Mouse (Mus musculus): ENCODE results near the gene Olfr1164. TPM values are rescaled to one million over a fixed set of nuclear protein-coding genes. Genes with fewer than 3 reads are reported as not detected.

Gene Olfr1164
- not detected for total RNA-seq (2021)
- long read RNA-seq, experiment 1 = 0 reads
- long read RNA-seq, experiment 2 = 0 reads

DNA sequence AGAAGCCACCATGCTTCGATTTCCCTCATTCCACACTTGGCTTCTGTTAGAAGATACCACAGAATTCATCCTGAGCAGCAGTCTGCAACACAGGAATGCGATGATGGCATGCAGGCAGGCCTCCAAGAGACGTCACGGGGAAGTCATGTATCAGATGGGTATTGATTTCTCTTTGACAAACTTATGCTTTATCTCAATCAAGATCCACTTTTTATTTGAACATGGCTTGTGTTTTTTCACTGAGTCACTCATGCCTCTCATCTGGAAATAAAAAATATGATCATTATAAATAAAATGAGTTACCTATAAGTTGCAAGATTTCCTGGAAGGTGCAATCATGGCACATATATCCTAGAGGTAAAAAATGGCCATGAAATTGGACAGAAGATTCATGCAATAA lies at the start of gene Olfr1164:
Gene Olfr1164, minus strand, starts transcription at position 101 of the 400 bp plus-strand sequence.
- DNase-seq = no peak

- DNase-seq = no peak
These were observed 34.4 kb upstream of the Olfr1164 start, which contains the start of gene Olfr1166 for GRCm38 (mm10) chr2:88128172-88128571. Gene Olfr1166, minus strand, starts transcription at chr2:88128272.

DNA sequence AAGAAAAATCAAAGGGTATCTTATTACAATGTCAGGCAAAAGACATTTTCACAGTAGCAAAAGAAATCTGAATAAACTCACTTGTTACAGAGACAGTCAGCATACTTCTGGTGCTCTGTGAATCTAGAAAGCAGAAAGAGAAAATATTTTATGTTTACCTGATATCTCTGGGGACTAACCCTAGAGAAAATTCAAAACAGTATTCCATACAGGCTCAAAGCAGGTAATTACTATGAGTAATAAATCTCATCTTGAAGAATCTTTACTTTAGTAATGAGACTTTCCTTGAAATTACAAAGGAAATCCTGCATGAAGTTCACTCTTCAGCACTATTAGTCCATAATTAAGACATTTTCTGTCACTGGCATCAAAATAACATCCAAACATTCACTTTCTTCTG lies 22.0 kb downstream of the Olfr1164 start, which contains the start of gene Olfr1163:
Gene Olfr1163, minus strand, starts transcription at position 101 of the 400 bp plus-strand sequence.
- no peak for DNase-seq

DNA sequence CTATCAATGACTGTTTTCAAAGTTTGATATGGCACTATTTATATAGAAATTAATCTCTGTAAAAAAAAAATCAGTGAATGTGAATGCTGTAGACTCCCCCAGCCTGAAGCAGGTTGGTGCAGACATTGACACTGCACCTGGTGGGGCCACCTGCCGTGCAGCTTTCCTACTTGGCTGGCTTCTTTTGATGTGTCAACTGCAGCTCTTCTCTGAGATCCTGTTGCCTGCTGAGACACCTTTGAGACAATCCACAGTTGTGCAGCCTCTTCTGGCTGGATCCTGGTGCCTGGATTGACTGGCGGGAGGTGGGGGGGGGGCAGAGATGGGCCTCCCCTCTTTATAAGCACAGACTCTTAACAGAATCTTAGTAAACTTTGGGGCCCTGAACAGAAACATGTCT lies 30.2 kb downstream of the Olfr1164 start:
- no peak for DNase-seq

- DNase-seq = no peak
These were observed 42.7 kb downstream of the Olfr1164 start, which contains the start of gene Olfr1162 for GRCm38 (mm10) chr2:88051029-88051428. Gene Olfr1162, minus strand, starts transcription at chr2:88051129.

Other genes starting within 250 kb of the Olfr1164 start
- not detected for gene Olfr1150-ps1, start 250.0 kb downstream of the Olfr1164 start, total RNA-seq (2021)
- not detected for gene Olfr1151, start 238.1 kb downstream of the Olfr1164 start, total RNA-seq (2021)
- not detected for gene Olfr1152, start 227.5 kb downstream of the Olfr1164 start, total RNA-seq (2021)
- gene Olfr1153, start 199.0 kb downstream of the Olfr1164 start, total RNA-seq (2021) = not detected
- gene Olfr1154, start 188.8 kb downstream of the Olfr1164 start, total RNA-seq (2021) = not detected
- not detected for gene Olfr1155, start 148.8 kb downstream of the Olfr1164 start, total RNA-seq (2021)
- gene Olfr1156, start 140.9 kb downstream of the Olfr1164 start, total RNA-seq (2021) = not detected
- gene Olfr1157, start 125.7 kb downstream of the Olfr1164 start, total RNA-seq (2021) = not detected
- gene Olfr74, start 119.3 kb downstream of the Olfr1164 start, total RNA-seq (2021) = not detected
- not detected for gene Olfr1158, start 103.9 kb downstream of the Olfr1164 start, total RNA-seq (2021)
- gene Olfr1160, start 85.7 kb downstream of the Olfr1164 start, total RNA-seq (2021) = not detected
- not detected for gene Olfr1161, start 71.2 kb downstream of the Olfr1164 start, total RNA-seq (2021)
- gene Olfr73, start 56.3 kb downstream of the Olfr1164 start, total RNA-seq (2021) = not detected
- not detected for gene Olfr1162, start 42.8 kb downstream of the Olfr1164 start, total RNA-seq (2021)
- not detected for gene Olfr1163, start 22.1 kb downstream of the Olfr1164 start, total RNA-seq (2021)
- gene Olfr1166, start 34.3 kb upstream of the Olfr1164 start, total RNA-seq (2021) = not detected
- not detected for gene Olfr1167, start 61.2 kb upstream of the Olfr1164 start, total RNA-seq (2021)
- gene Olfr1168, start 87.9 kb upstream of the Olfr1164 start, total RNA-seq (2021) = not detected
- not detected for gene Olfr1170, start 134.4 kb upstream of the Olfr1164 start, total RNA-seq (2021)
- gene Olfr1173, start 185.9 kb upstream of the Olfr1164 start, total RNA-seq (2021) = not detected
- gene Olfr1174-ps, start 221.2 kb upstream of the Olfr1164 start, total RNA-seq (2021) = not detected
- not detected for gene Olfr1175-ps, start 233.2 kb upstream of the Olfr1164 start, total RNA-seq (2021)
- gene Olfr1176, start 242.8 kb upstream of the Olfr1164 start, total RNA-seq (2021) = not detected

Data from gastrocnemius, postnatal 10 days (tissue).